9 mouse cellular contexts compared by ENCODE assay signal in the genomic region with DNA sequence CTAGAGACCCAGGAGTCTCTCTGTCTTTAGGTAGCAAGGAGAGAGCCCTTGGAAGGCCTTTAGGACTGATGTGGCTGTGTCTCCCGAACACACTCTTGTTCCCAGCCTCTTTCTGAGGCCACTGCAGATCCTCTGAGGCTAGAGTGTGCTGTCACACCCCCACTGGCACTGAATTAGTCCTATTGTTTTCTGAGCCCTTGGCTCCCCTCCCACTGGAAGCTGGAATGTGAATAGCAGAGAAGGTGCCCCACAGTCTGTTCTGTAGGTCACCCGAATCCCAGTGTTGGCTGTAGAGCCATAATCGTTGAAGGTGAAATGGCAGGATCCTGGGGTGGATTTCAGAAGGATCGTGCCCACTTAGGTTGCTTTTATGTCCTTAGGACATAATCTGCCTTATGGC. TPM values are rescaled to one million over a fixed set of nuclear protein-coding genes. Genes with fewer than 3 reads are reported as not detected.
DNase-seq lines count a peak whose midpoint lies in the region; ATAC-seq and TF ChIP-seq lines count a peak whose summit lies in the region.
"Had no signal": no experiment of that assay in that cellular context is flagged by ENCODE, and none has a peak within 500 bp of the region (broad histone marks: within the 10 kb centered on the region; RNA-seq: fewer than 3 reads in every experiment).

No protein-coding gene starts in this region.

- TF ChIP-seq POLR2A in heart, adult 2 months (IDR thresholded peaks at IDR 0.05; ENCODE audit: insufficient read depth, low read depth, low read length), result no peak
- no peak for TF ChIP-seq POLR2A in thymus, adult 2 months (IDR thresholded peaks at IDR 0.05; ENCODE audit: control insufficient read depth, extremely low read depth, insufficient read depth, low read length, poor library complexity)

- no peak overlapping the region for H3K4me3 ChIP-seq in heart, adult 2 months
- H3K4me3 ChIP-seq in limb, embryonic 13.5 days, result no peak overlapping the region
- H3K4me3 ChIP-seq in thymus, adult 2 months (ENCODE audit: control insufficient read depth, insufficient read depth, low read length), result no peak overlapping the region

- no peak for ATAC-seq in limb, embryonic 13.5 days (ENCODE audit: low FRiP score, low read depth)
- ATAC-seq in cerebellum, adult (ENCODE audit: insufficient number of reproducible peaks, low FRiP score, low TSS enrichment), result no peak
- ATAC-seq in granulocyte monocyte progenitor cell, adult 5-6 weeks (replicated peaks; ENCODE audit: poor library complexity, severe bottlenecking), result no peak

- no peaks in the 10 kb centered on the region for H3K79me2 ChIP-seq in heart, adult 2 months (replicated peaks; ENCODE audit: control insufficient read depth, insufficient read depth, low read length)

- H3K27ac ChIP-seq in heart, adult 2 months, result peak overlapping the region; percentile 10; the same call in 1 of the 2 replicates
- H3K27ac ChIP-seq in limb, embryonic 13.5 days, result no peak overlapping the region
- H3K27ac ChIP-seq in thymus, adult 2 months (ENCODE audit: control insufficient read depth, insufficient read depth, low read length), result no peak overlapping the region

- no peaks in the 10 kb centered on the region for H3K9me3 ChIP-seq in limb, embryonic 13.5 days
- H3K9me3 ChIP-seq: G1E had no signal

- WGBS in heart, adult 2 months, result 39% methylated on average over 4 of the region's 4 CpGs
- 70% methylated on average over 4 of the region's 4 CpGs for WGBS in limb, embryonic 13.5 days
- 83% methylated on average over 4 of the region's 4 CpGs for WGBS in thymus, adult 2 months

- peak; percentile 43 for DNase-seq in layer of hippocampus, adult 11-12 months (ENCODE audit: low spot score)
- DNase-seq in layer of hippocampus, postnatal 14 days (ENCODE audit: low spot score in 2 of 2), result no peak
- DNase-seq in ZHBTc4 (ENCODE audit: low read depth, low spot score), result peak; percentile 67
- DNase-seq in heart, adult 2 months, result peak; percentile 43 to 53
- no peak for DNase-seq in thymus, adult 2 months

- no peaks in the 10 kb centered on the region for H3K27me3 ChIP-seq in heart, adult 2 months (ENCODE audit: control insufficient read depth, insufficient read depth, low read length)
- H3K27me3 ChIP-seq in limb, embryonic 13.5 days, result no peaks in the 10 kb centered on the region
- no peaks in the 10 kb centered on the region for H3K27me3 ChIP-seq in thymus, adult 2 months (ENCODE audit: control insufficient read depth, insufficient read depth, low read length)

- H3K4me1 ChIP-seq in heart, adult 2 months (ENCODE audit: control insufficient read depth, insufficient read depth, low read length), result peaks cover 10% of the 10 kb centered on the region
- peaks cover 58% of the 10 kb centered on the region for H3K4me1 ChIP-seq in limb, embryonic 13.5 days
- H3K4me1 ChIP-seq in thymus, adult 2 months (replicated peaks; ENCODE audit: control insufficient read depth, insufficient read depth, low read length), result peaks cover 17% of the 10 kb centered on the region

- H3K4me2 ChIP-seq in limb, embryonic 13.5 days (replicated peaks), result no peak overlapping the region

- intact Hi-C loops in heart, adult 2 months (cut with DNase I), result no loop called here

- TF ChIP-seq CTCF in heart, adult 2 months (IDR thresholded peaks at IDR 0.05), result no peak
- TF ChIP-seq CTCF in thymus, adult 2 months (IDR thresholded peaks at IDR 0.05; ENCODE audit: borderline replicate concordance, control insufficient read depth, extremely low read depth, insufficient read depth, low read length, poor library complexity), result no peak

- no peak for TF ChIP-seq EP300 in heart, adult 2 months (IDR thresholded peaks at IDR 0.05; ENCODE audit: insufficient read depth, low read depth, low read length)

- H3K36me3 ChIP-seq in heart, adult 2 months (ENCODE audit: control insufficient read depth, insufficient read depth, low read length), result no peaks in the 10 kb centered on the region
- peaks cover 3% of the 10 kb centered on the region; the same call in 1 of the 2 replicates for H3K36me3 ChIP-seq in limb, embryonic 13.5 days
- no peaks in the 10 kb centered on the region for H3K36me3 ChIP-seq in thymus, adult 2 months (ENCODE audit: control insufficient read depth, insufficient read depth, low read length)

- no peak overlapping the region for H3K9ac ChIP-seq in heart, adult 2 months (ENCODE audit: low read depth, low read length)
- peak overlapping the region; percentile 8; the same call in 1 of the 2 replicates for H3K9ac ChIP-seq in limb, embryonic 13.5 days

RNA-seq across cellular contexts. Expression of a gene that starts 3.4 kb away (rescaled TPM):
- 100 to 1,000 TPM in 1 of 2 experiments, 10 to 100 TPM in 1; 95.1 to 102 TPM for total RNA-seq in layer of hippocampus, postnatal 14 days (2021)
- 10 to 100 TPM; 12.4 to 12.5 TPM for total RNA-seq in heart, adult 2 months (2021)
- polyA plus RNA-seq in heart, adult 2 months (2012; rRNA removed), result 22.9 and 30.8 TPM in 2 replicates
- 42.2 and 43.6 TPM in 2 replicates for polyA plus RNA-seq in limb, embryonic 13.5 days (2015; fragmentation: Nextera tagmentation; extraction: Ambion mirVana)
- 55.5 and 55.7 TPM in 2 replicates for polyA plus RNA-seq in thymus, adult 2 months (2012; rRNA removed)
- total RNA-seq in granulocyte monocyte progenitor cell, adult 5-6 weeks (2014; fragmentation: Nextera tagmentation), result 14.5 and 20.9 TPM in 2 replicates
- total RNA-seq in granulocyte monocyte progenitor cell, adult 5-6 weeks (2017), result 19.5 and 29.1 TPM in 2 replicates

RNA-seq across cellular contexts. Expression of a gene that starts 27.2 kb away (rescaled TPM):
- total RNA-seq in layer of hippocampus, postnatal 14 days (2021), result 1 to 10 TPM; 3.7 to 3.9 TPM
- 1 to 10 TPM; 2.9 to 4.5 TPM for total RNA-seq in heart, adult 2 months (2021)
- polyA plus RNA-seq in heart, adult 2 months (2012; rRNA removed), result 3.4 and 4.0 TPM in 2 replicates
- polyA plus RNA-seq in limb, embryonic 13.5 days (2015; fragmentation: Nextera tagmentation; extraction: Ambion mirVana), result 10.8 and 12.1 TPM in 2 replicates
- 247 and 277 TPM in 2 replicates for polyA plus RNA-seq in thymus, adult 2 months (2012; rRNA removed)
- 57.9 and 67.3 TPM in 2 replicates for total RNA-seq in granulocyte monocyte progenitor cell, adult 5-6 weeks (2014; fragmentation: Nextera tagmentation)
- total RNA-seq in granulocyte monocyte progenitor cell, adult 5-6 weeks (2017), result 108 and 142 TPM in 2 replicates

RNA-seq across cellular contexts. Expression of a gene that starts 38.4 kb away (rescaled TPM):
- total RNA-seq in layer of hippocampus, postnatal 14 days (2021), result 1 to 10 TPM; 1.7 to 2.4 TPM
- 1 to 10 TPM in 1 of 2 experiments, under 1 TPM in 1; 0.99 to 1.0 TPM for total RNA-seq in heart, adult 2 months (2021)
- polyA plus RNA-seq in heart, adult 2 months (2012; rRNA removed), result 1.3 and 1.6 TPM in 2 replicates
- polyA plus RNA-seq in limb, embryonic 13.5 days (2015; fragmentation: Nextera tagmentation; extraction: Ambion mirVana), result 10.3 and 11.3 TPM in 2 replicates
- polyA plus RNA-seq in thymus, adult 2 months (2012; rRNA removed), result 1.6 and 3.0 TPM in 2 replicates
- not detected in 2 replicates for total RNA-seq in granulocyte monocyte progenitor cell, adult 5-6 weeks (2014; fragmentation: Nextera tagmentation)
- not detected in 2 replicates for total RNA-seq in granulocyte monocyte progenitor cell, adult 5-6 weeks (2017)
- polyA plus RNA-seq: G1E had no signal

RNA-seq across cellular contexts. Expression of a gene that starts 52.2 kb away (rescaled TPM):
- 10 to 100 TPM; 27.1 to 28.9 TPM for total RNA-seq in layer of hippocampus, postnatal 14 days (2021)
- 10 to 100 TPM; 31.5 to 35.9 TPM for total RNA-seq in heart, adult 2 months (2021)
- polyA plus RNA-seq in heart, adult 2 months (2012; rRNA removed), result 31.2 and 33.0 TPM in 2 replicates
- 3.0 and 3.4 TPM in 2 replicates for polyA plus RNA-seq in limb, embryonic 13.5 days (2015; fragmentation: Nextera tagmentation; extraction: Ambion mirVana)
- 50.7 and 51.6 TPM in 2 replicates for polyA plus RNA-seq in thymus, adult 2 months (2012; rRNA removed)
- 8.4 and 8.8 TPM in 2 replicates for total RNA-seq in granulocyte monocyte progenitor cell, adult 5-6 weeks (2014; fragmentation: Nextera tagmentation)
- 0.34 and 5.6 TPM in 2 replicates for total RNA-seq in granulocyte monocyte progenitor cell, adult 5-6 weeks (2017)

Comparison
In these comparisons a context has a peak if more than half of its experiments do, and no peak if none do; other contexts are left out.
1. DNase-seq: peak in layer of hippocampus, adult 11-12 months (single experiment), ZHBTc4 (single experiment) and heart, adult 2 months (2 of 2); none in layer of hippocampus, postnatal 14 days (0 of 2) and thymus, adult 2 months (single experiment).
2. RNA of a gene that starts 27.2 kb away (total RNA-seq): 57.9 to 142 TPM in granulocyte monocyte progenitor cell, adult 5-6 weeks; 2.9 to 4.5 TPM in heart, adult 2 months and 3.7 to 3.9 TPM in layer of hippocampus, postnatal 14 days; every median in the first group is over 10 times any median in the second.